Mouse (Mus musculus): ENCODE results near the gene Cdyl. TPM values are rescaled to one million over a fixed set of nuclear protein-coding genes. Genes with fewer than 3 reads are reported as not detected.

The Cdyl gene
- total and polyA plus RNA-seq, 2 experiments from 2014 or later = 4.2 to 7.8 TPM

DNA sequence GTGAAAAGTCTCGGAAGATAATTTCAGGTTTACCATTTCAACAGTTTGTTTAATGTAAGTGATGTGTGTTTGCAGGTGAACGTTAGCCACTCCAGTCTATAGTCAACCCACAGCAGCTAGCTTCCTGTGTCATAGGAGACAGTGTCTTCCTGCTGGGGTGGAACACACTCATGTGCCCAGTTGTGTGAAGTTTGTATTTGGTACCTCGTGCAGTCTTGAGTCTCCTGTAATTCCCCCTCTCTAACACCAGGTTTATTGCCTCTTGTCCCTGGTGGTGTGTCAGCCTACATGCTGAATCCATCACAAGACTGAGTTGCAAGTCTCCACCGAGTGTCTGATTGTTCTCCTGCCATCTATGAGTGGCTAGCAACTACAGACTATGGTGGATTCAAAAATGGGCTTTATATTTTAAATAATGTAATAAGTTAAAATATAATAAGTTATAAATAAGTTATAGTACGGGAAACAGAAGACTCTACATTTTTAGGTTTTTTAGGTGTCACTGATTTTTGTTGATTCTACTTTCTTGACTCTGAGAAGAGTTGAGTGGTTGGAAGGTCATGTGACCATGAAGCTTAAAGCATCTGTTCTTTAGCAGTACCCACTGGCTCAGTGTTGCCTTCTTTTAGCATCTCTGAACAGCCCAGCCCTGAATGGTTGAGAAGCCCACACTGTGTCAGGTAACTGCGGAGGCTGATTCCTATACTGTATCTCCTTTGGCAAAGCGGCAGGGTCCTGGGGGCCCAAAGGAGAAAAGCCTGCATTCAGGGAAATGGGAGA is 153.9 kb downstream of the Cdyl start:
- Histone ChIP-seq H3K36me3 (ENCODE audit: insufficient read depth) (peaks cover 3% of the 10 kb centered on the region; the same call in 1 of the 2 replicates), H3K4me3 (ENCODE audit: low read depth, low read length) (no peak overlapping the region), H3K27me3 (ENCODE audit: insufficient read depth, low read length) (no peaks in the 10 kb centered on the region), H3K27ac (ENCODE audit: low read depth, low read length) (no peak overlapping the region), H3K4me2 (ENCODE audit: low read depth) (no peak overlapping the region), H3K9me3 (ENCODE audit: low read length) (no peaks in the 10 kb centered on the region), H3K9ac (no peak overlapping the region), H3K4me1 (ENCODE audit: insufficient read depth) (no peaks in the 10 kb centered on the region; the same call in 1 of the 2 replicates)
- DNase-seq = no peak
- WGBS = 91% methylated on average over 7 of the region's 7 CpGs
- no peak for ATAC-seq
- TF ChIP-seq CTCF (IDR thresholded peaks at IDR 0.05; ENCODE audit: low read depth) = no peak

DNA sequence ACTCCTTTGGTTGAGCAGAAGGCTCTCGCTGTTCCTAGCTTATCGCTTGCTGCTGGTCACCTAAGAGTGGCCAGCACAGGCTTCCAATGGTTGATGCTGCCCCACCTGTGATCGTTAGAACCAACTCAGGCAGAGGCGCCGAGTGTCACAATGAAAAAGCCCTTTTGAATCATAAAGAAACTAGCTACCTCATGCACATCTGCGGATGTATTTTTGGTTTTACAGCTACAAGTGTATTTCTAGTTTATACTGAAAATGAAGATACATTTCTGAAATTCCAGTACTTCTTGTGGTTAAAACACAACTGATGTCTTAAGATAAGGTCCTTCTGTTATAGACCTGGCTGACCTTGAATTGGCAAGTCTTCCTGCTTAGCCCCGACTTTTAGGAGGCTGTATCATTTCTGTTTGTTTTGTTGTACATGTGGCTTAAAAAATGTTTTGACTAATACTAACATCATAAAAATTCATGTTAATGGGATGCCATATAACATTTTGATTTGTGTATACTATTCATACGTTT is 155.6 kb downstream of the Cdyl start:
- no peak for DNase-seq
- Histone ChIP-seq H3K27me3 (ENCODE audit: insufficient read depth, low read length) (no peaks in the 10 kb centered on the region), H3K4me2 (ENCODE audit: low read depth) (no peak overlapping the region), H3K36me3 (ENCODE audit: insufficient read depth) (peaks cover 3% of the 10 kb centered on the region; the same call in 1 of the 2 replicates), H3K27ac (ENCODE audit: low read depth, low read length) (no peak overlapping the region), H3K4me1 (ENCODE audit: insufficient read depth) (no peaks in the 10 kb centered on the region; the same call in 1 of the 2 replicates), H3K9me3 (ENCODE audit: low read length) (no peaks in the 10 kb centered on the region), H3K4me3 (ENCODE audit: low read depth, low read length) (no peak overlapping the region), H3K9ac (no peak overlapping the region)
- no peak for TF ChIP-seq CTCF (IDR thresholded peaks at IDR 0.05; ENCODE audit: low read depth)
- WGBS = 88% methylated on average over 8 of the region's 8 CpGs
- ATAC-seq = no peak

DNA sequence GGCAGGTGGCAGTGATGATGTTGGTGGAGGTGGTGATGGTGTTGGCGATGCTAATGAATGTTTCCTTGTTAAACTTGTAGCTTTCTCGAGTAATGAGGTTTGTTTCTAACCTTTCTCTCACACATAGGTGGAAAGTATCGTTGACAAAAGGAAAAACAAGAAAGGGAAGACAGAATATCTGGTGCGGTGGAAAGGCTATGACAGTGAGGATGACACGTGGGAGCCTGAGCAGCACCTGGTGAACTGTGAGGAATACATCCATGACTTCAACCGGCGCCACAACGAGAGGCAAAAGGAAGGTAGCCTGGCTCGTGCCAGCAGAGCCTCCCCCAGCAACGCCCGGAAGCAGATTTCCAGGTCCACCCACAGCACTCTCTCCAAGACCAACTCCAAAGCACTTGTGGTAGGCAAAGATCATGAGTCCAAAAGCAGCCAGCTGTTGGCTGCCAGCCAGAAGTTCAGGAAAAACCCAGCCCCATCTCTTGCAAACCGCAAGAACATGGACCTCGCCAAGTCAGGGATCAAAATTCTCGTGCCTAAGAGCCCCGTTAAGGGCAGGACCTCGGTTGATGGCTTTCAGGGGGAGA is 156.2 kb downstream of the Cdyl start:
- Histone ChIP-seq H3K27me3 (ENCODE audit: insufficient read depth, low read length) (no peaks in the 10 kb centered on the region), H3K27ac (ENCODE audit: low read depth, low read length) (no peak overlapping the region), H3K4me3 (ENCODE audit: low read depth, low read length) (no peak overlapping the region), H3K4me2 (ENCODE audit: low read depth) (no peak overlapping the region), H3K9me3 (ENCODE audit: low read length) (no peaks in the 10 kb centered on the region), H3K4me1 (ENCODE audit: insufficient read depth) (no peaks in the 10 kb centered on the region; the same call in 1 of the 2 replicates), H3K36me3 (ENCODE audit: insufficient read depth) (peaks cover 3% of the 10 kb centered on the region; the same call in 1 of the 2 replicates), H3K9ac (no peak overlapping the region)
- ATAC-seq (no peak), DNase-seq (no peak)
- 85% methylated on average over 16 of the region's 16 CpGs for WGBS
- TF ChIP-seq CTCF (IDR thresholded peaks at IDR 0.05; ENCODE audit: low read depth) = no peak

DNA sequence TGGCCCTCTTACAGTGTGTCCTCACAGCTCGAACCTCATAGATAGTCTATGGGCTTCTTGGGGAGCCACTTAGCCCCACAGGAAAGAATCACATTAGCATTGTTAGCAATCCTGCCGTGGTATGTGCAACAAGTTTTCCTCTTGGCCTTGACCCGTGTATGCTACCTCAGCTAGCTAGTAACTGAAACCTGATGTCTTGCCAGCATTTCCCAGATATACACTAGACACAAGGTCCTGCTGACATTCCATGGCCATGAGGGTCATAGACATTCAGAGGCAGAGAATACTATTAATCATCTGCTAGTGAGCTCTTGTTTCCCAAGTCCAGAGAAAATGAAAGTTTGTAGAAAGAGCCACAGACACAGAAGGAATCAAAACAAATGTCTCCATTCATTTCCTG is 158.0 kb downstream of the Cdyl start:
- no peak overlapping the region for H3K4me2 ChIP-seq (ENCODE audit: low read depth)
- no peak overlapping the region for H3K9ac ChIP-seq
- H3K36me3 ChIP-seq (ENCODE audit: insufficient read depth) = peaks cover 3% of the 10 kb centered on the region; the same call in 1 of the 2 replicates
- no peak for TF ChIP-seq CTCF (IDR thresholded peaks at IDR 0.05; ENCODE audit: low read depth)
- H3K27me3 ChIP-seq (ENCODE audit: insufficient read depth, low read length) = no peaks in the 10 kb centered on the region
- no peak overlapping the region for H3K27ac ChIP-seq (ENCODE audit: low read depth, low read length)
- no peaks in the 10 kb centered on the region for H3K9me3 ChIP-seq (ENCODE audit: low read length)
- ATAC-seq (no peak), DNase-seq (no peak)
- H3K4me1 ChIP-seq (ENCODE audit: insufficient read depth) = no peaks in the 10 kb centered on the region
- no peak overlapping the region for H3K4me3 ChIP-seq (ENCODE audit: low read depth, low read length)
- 88% methylated on average over 3 of the region's 3 CpGs for WGBS

DNA sequence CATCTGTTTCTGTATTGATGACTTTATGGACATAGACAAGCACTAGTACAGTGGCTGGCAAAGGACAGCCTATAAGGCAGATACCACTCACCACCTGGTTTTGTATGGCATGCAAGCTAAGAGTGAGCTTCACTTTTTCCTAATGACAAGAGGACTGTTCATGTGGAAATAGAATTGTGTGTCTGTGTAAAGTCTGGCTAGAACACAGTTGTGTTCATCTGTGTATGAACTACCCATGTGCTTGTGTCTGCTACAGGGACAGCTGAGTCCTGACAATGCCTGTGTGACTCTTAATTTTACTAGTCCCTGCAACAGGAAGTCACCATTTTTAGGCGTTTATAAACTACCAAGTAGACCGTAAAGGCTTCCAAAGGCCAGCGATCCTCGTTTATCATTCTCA is 158.4 kb downstream of the Cdyl start:
- no peaks in the 10 kb centered on the region for H3K27me3 ChIP-seq (ENCODE audit: insufficient read depth, low read length)
- H3K36me3 ChIP-seq (ENCODE audit: insufficient read depth) = peaks cover 3% of the 10 kb centered on the region; the same call in 1 of the 2 replicates
- no peak overlapping the region for H3K4me2 ChIP-seq (ENCODE audit: low read depth)
- no peak for DNase-seq
- no peak overlapping the region for H3K9ac ChIP-seq
- no peaks in the 10 kb centered on the region for H3K4me1 ChIP-seq (ENCODE audit: insufficient read depth)
- H3K9me3 ChIP-seq (ENCODE audit: low read length) = no peaks in the 10 kb centered on the region
- no peak overlapping the region for H3K27ac ChIP-seq (ENCODE audit: low read depth, low read length)
- 95% methylated on average over 4 of the region's 4 CpGs for WGBS
- H3K4me3 ChIP-seq (ENCODE audit: low read depth, low read length) = no peak overlapping the region
- ATAC-seq = no peak
- no peak for TF ChIP-seq CTCF (IDR thresholded peaks at IDR 0.05; ENCODE audit: low read depth)

DNA sequence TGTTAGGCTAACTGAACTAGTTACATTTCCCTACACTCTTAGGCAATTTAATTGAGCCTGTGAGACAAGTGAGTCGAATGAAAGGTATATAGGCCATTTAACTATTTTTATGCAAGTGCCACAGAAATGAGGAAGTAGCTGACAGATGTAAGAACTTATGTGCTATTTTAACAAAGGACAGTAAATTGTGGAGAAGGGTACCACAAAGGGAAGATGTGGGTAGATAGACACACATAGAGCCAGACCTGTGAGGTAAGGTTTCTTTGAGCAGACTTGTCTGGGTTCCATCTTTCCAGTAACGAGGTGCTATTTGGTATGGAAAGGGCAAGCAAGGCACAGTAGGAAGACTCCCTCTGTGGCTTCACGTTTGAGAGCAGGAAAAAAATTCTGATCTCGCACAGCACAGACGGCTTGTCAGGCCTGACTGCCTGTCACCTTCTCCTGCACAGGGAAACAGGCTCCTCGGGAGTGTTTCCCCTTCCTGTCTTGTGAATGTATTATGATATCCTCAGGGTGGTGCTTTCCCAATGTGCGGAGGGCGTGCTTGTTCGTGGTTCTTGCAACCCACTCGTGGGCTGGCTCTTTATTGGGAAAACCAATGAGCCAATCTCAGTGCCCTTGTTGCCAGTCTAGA is 162.3 kb downstream of the Cdyl start:
- Histone ChIP-seq H3K27me3 (ENCODE audit: insufficient read depth, low read length) (no peaks in the 10 kb centered on the region), H3K9ac (no peak overlapping the region), H3K4me3 (ENCODE audit: low read depth, low read length) (no peak overlapping the region), H3K36me3 (ENCODE audit: insufficient read depth) (peaks cover 3% of the 10 kb centered on the region; the same call in 1 of the 2 replicates), H3K4me2 (ENCODE audit: low read depth) (no peak overlapping the region), H3K27ac (ENCODE audit: low read depth, low read length) (no peak overlapping the region), H3K4me1 (ENCODE audit: insufficient read depth) (no peaks in the 10 kb centered on the region), H3K9me3 (ENCODE audit: low read length) (no peaks in the 10 kb centered on the region)
- TF ChIP-seq CTCF (IDR thresholded peaks at IDR 0.05; ENCODE audit: low read depth) = no peak
- ATAC-seq (no peak), DNase-seq (no peak)
- WGBS = 66% methylated on average over 10 of the region's 10 CpGs
